Mouse (Mus musculus): ENCODE results near the gene Zfp414. TPM values are rescaled to one million over a fixed set of nuclear protein-coding genes. Genes with fewer than 3 reads are reported as not detected.

Gene Zfp414
- polyA plus RNA-seq, 1 experiment from 2014 or later, result 16.9 TPM

DNA sequence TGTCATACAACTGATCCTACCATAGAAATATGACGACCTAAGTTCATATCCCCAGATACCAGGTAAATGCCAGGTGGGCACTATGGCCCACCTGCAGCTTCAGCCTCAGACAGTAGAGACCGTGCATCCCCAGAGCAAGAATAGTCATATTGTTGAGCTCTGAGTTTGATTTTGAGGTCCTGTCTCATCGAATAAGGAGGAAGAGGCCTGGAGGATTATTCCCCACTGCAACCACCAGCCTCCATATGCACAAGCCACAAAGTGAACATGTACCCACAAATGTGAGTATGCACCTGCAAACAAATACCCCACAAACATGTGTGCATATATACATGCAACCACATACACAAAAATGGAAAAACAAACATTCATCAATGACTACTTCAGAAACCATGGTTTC, 1.6 kb upstream of the Zfp414 start:
- Histone ChIP-seq H3K4me1 (replicated peaks) (peaks cover 30% of the 10 kb centered on the region), H3K27ac (replicated peaks) (no peak overlapping the region)

DNA sequence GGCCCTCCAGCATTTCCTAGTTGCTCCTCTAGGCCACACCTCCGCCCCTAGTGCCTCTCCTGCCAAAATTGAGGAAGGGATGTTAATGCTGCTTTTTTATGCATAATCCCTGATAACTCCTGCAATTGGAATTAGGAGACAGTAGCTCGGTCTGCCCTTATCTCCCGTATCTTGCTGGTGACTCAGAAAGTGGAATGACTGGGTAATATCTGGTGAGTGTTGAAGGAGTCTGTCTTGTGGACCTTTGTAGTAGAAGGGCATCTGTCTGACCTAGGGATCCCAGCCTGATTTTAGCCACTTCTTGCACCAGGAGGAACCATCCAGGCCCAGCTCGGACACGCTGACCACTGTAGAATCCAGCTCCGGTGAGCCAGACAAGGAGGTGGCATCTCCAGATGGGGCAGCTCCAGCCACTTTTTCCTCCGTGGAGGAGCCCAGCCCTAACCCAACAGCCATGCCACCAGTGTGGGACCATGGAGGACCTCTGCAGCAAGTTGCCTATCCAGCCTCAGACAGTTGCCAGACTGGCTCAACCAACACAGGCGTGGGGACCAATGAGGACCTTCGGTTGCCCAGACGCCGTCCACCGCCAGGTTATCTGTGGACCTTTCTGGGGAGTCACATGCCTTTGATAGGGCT, 716 bp downstream of the Zfp414 start:
- Histone ChIP-seq H3K9ac (peak overlapping the region; percentile 78), H3K9me3 (replicated peaks) (no peaks in the 10 kb centered on the region), H3K4me3 (replicated peaks) (peak overlapping the region; percentile 80), H3K27ac (replicated peaks) (peak overlapping the region; percentile 98), H3K4me1 (replicated peaks) (peaks cover 30% of the 10 kb centered on the region), H3K27me3 (no peaks in the 10 kb centered on the region), H3K36me3 (replicated peaks) (peaks cover 28% of the 10 kb centered on the region), H3K4me2 (peak overlapping the region; percentile 93)
- WGBS (ENCODE audit: insufficient replicate concordance), result 54% methylated on average over 12 of the region's 12 CpGs
- peak; percentile 59 for ATAC-seq (ENCODE audit: insufficient read depth)

More for the DNA sequence above, 1.6 kb upstream of the Zfp414 start:
- H3K9me3 ChIP-seq (replicated peaks), result no peaks in the 10 kb centered on the region
- no peaks in the 10 kb centered on the region for H3K27me3 ChIP-seq
- H3K4me2 ChIP-seq, result no peak overlapping the region
- no peak overlapping the region for H3K4me3 ChIP-seq (replicated peaks)
- H3K9ac ChIP-seq, result no peak overlapping the region
- H3K36me3 ChIP-seq (replicated peaks), result peaks cover 20% of the 10 kb centered on the region
- no peak for ATAC-seq (ENCODE audit: insufficient read depth)
- 74% methylated on average over 3 of the region's 3 CpGs for WGBS (ENCODE audit: insufficient replicate concordance)

DNA sequence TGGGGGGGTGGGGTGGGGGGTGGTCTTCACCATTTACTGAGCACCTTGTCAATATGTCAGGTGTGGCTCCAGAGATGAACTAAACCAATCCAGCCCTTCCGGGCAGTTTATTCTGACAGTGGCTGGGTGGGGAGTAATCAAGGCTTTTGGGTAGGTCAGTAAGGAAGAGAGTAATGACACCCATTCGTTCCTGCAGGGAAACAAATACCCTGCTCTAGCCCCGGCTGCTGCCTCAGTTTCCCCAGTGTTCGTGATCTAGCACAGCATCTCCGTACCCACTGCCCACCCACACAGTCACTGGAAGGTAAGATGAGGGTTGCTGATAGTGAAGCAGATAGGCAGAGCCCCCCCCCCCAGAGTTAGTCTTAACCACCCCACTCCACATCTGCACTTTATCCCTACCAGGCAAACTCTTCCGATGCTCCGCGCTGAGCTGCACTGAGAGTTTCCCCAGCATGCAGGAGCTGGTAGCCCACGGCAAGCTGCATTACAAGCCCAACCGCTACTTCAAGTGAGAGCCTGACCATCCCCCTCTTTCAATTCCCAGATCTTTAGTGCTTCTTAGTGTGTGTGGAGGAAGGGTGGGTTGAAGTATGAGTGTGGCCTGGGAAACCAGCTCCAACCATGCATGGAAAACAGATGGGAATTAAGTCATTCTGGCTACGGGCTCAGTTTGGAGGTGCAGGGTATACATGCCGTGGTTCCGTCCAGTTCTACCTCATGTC, 1.4 kb downstream of the Zfp414 start:
- H3K9ac ChIP-seq, result peak overlapping the region; percentile 78
- peaks cover 30% of the 10 kb centered on the region for H3K4me1 ChIP-seq (replicated peaks)
- 87% methylated on average over 13 of the region's 13 CpGs for WGBS (ENCODE audit: insufficient replicate concordance)
- peak overlapping the region; percentile 80 for H3K4me3 ChIP-seq (replicated peaks)
- peak overlapping the region; percentile 93 for H3K4me2 ChIP-seq
- H3K9me3 ChIP-seq (replicated peaks), result no peaks in the 10 kb centered on the region
- no peaks in the 10 kb centered on the region for H3K27me3 ChIP-seq
- peaks cover 28% of the 10 kb centered on the region for H3K36me3 ChIP-seq (replicated peaks)
- H3K27ac ChIP-seq (replicated peaks), result peak overlapping the region; percentile 98; the same call in 1 of the 2 replicates
- ATAC-seq (ENCODE audit: insufficient read depth), result no peak

DNA sequence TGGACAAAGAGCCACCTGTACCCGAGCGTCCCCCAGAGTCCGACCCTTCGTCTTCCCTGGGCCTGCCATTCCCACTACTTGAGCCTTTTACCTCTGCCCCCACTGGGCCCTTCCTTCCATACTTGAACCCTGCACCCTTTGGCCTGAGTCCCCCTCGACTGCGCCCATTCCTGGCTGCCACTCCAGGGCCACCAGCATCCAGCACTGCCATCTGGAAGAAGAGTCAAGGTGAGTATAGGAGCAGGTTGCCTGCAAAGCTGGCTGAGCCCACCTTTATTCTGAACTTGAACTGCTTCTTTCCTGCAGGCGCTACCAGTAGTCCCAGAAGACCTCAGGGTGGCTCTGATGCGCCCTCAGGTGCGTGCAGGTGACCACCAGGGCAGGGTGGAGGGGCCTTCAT, 2.3 kb downstream of the Zfp414 start:
- no peaks in the 10 kb centered on the region for H3K9me3 ChIP-seq (replicated peaks)
- H3K9ac ChIP-seq, result no peak overlapping the region
- peaks cover 28% of the 10 kb centered on the region for H3K36me3 ChIP-seq (replicated peaks)
- H3K27me3 ChIP-seq, result no peaks in the 10 kb centered on the region
- no peak overlapping the region for H3K27ac ChIP-seq (replicated peaks)
- no peak for ATAC-seq (ENCODE audit: insufficient read depth)
- WGBS (ENCODE audit: insufficient replicate concordance), result 90% methylated on average over 9 of the region's 9 CpGs
- H3K4me2 ChIP-seq, result no peak overlapping the region
- H3K4me3 ChIP-seq (replicated peaks), result no peak overlapping the region
- peaks cover 30% of the 10 kb centered on the region for H3K4me1 ChIP-seq (replicated peaks)

DNA sequence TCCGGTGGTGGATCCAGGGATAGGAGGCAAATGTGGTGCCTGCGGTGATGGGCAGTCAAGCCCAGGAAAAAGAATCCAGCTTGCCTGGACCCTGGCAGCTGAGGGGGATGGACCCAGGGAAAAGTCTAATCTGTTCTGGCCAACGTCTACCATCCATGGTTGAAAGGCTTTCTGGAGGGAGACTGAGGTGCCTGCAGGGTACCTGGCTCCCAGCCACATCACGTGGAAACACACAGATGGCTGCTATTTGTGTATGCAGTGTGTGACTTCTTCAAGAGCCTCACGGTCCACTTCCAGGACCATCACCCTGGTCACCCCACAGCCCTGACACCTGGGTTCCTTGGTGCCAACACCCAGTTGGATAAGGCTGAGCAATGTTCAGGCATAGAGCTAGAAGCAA, 2.9 kb downstream of the Zfp414 start:
- no peaks in the 10 kb centered on the region for H3K27me3 ChIP-seq
- H3K27ac ChIP-seq (replicated peaks), result no peak overlapping the region
- peaks cover 30% of the 10 kb centered on the region for H3K4me1 ChIP-seq (replicated peaks)
- no peak overlapping the region for H3K4me3 ChIP-seq (replicated peaks)
- 81% methylated on average over 5 of the region's 5 CpGs for WGBS (ENCODE audit: insufficient replicate concordance)
- peaks cover 28% of the 10 kb centered on the region for H3K36me3 ChIP-seq (replicated peaks)
- H3K4me2 ChIP-seq, result no peak overlapping the region
- ATAC-seq (ENCODE audit: insufficient read depth), result no peak
- no peak overlapping the region for H3K9ac ChIP-seq
- H3K9me3 ChIP-seq (replicated peaks), result no peaks in the 10 kb centered on the region

DNA sequence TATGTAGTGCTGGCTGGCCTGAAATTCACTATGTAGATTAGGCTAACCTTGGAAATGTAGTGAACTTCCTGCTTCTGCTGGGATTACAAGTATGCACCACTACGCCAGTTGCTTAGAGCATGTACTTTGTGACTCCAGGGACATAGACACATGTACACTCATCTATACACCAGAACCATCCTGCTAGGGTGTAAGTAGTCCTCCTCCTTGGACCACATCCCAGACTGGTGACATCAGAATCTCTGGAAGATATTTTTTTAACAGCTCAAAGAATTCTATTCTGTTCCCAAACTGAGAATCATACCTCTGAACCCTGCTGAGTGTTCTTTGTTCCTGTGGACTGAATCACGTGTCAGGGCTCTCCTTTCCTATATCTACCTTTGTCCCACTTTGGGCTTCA, 8.1 kb downstream of the Zfp414 start:
- no peak for ATAC-seq (ENCODE audit: insufficient read depth)
- 78% methylated on average over 2 of the region's 2 CpGs for WGBS (ENCODE audit: insufficient replicate concordance)

DNA sequence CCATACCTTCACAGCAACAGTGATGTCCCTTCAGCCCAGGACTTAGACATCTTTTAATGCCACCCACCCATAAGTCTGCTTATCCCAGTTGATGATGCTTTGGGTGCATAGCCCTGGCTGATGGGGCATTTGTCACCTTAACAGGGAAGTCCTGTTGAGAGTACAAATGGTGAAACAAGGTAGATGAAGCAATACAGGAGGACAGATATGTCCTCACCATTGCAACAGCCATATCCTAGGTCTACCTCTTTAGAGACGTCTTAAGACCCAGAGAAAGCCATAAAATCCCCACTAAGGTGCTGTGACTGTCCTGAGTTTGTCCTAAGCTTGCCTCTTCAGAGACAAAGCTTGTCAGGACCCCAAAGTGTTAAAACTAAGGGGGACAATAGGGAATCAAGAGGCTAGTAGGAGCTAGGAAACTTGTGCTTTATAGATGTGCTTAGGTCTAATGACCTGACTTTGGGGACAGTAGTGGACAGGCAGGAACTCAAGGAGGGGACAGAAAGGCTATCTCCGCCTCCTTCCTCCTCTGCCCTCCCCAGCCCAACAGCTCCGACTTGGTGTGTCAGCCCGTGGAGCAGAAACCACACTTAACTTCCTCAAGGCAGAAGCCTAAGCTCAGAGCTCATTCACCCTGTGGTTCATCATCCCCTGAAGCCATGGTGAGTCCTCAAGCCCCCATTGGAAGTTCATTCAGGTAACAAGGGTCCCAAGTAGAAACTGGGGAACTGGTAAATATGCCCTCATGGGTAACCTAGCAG, 8.8 kb downstream of the Zfp414 start, which contains the start of gene Pram1:
TSS of gene Pram1 (plus strand) at position 541 of the 761 bp plus-strand sequence.
- 35% methylated on average over 4 of the region's 4 CpGs for WGBS (ENCODE audit: insufficient replicate concordance)
- peak within 1 kb of the TSS; percentile 24 for H3K4me3 ChIP-seq (replicated peaks)
- peak within 1 kb of the TSS; percentile 11; the same call in 1 of the 2 replicates for H3K4me2 ChIP-seq
- no peak within 1 kb of the TSS for H3K9ac ChIP-seq
- no peaks in the 10 kb centered on the region for H3K9me3 ChIP-seq (replicated peaks)
- H3K27me3 ChIP-seq, result no peaks in the 10 kb centered on the region
- peaks cover 21% of the 10 kb centered on the region for H3K4me1 ChIP-seq (replicated peaks)
- H3K27ac ChIP-seq (replicated peaks), result peak within 1 kb of the TSS; percentile 15
- peaks cover 13% of the 10 kb centered on the region for H3K36me3 ChIP-seq (replicated peaks)
- no peak for ATAC-seq (ENCODE audit: insufficient read depth)

More for the DNA sequence above, 8.1 kb downstream of the Zfp414 start:
- H3K9me3 ChIP-seq (replicated peaks), result no peaks in the 10 kb centered on the region
- H3K4me2 ChIP-seq, result no peak overlapping the region
- H3K27me3 ChIP-seq, result no peaks in the 10 kb centered on the region
- peak overlapping the region; percentile 15; the same call in 1 of the 2 replicates for H3K27ac ChIP-seq (replicated peaks)
- H3K9ac ChIP-seq, result no peak overlapping the region
- H3K4me1 ChIP-seq (replicated peaks), result peaks cover 21% of the 10 kb centered on the region
- H3K36me3 ChIP-seq (replicated peaks), result peaks cover 13% of the 10 kb centered on the region
- no peak overlapping the region for H3K4me3 ChIP-seq (replicated peaks)

DNA sequence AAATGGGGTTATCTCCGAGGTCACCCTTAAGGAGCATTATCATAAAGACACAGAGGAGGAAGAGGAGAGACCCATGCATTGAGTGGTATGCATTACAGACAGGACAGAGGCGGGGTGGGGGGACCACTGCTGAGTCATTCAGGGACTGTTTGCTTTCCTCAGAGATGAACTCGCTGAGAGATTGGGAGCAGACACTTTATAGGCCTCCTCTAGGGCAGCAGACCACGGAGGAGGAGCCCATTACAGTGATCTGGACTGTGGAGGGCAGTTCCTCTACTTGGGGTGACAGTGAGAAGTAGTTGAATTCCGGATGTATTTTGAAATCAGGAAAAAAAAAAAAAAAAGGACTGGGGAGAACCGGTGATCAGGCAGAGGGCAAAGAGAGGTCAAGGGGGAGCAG, 10.9 kb downstream of the Zfp414 start:
- Histone ChIP-seq H3K4me3 (replicated peaks) (no peak overlapping the region), H3K4me2 (no peak overlapping the region; the same call in 1 of the 2 replicates), H3K9ac (no peak overlapping the region), H3K4me1 (replicated peaks) (peaks cover 21% of the 10 kb centered on the region), H3K36me3 (replicated peaks) (peaks cover 30% of the 10 kb centered on the region), H3K27ac (replicated peaks) (0 out of 2 replicates have a peak overlapping the region, but pooled peaks have one; percentile 19), H3K9me3 (replicated peaks) (no peaks in the 10 kb centered on the region), H3K27me3 (no peaks in the 10 kb centered on the region)
- peak; percentile 65 for ATAC-seq (ENCODE audit: insufficient read depth)
- WGBS (ENCODE audit: insufficient replicate concordance), result 7% methylated on average over 6 of the region's 6 CpGs

DNA sequence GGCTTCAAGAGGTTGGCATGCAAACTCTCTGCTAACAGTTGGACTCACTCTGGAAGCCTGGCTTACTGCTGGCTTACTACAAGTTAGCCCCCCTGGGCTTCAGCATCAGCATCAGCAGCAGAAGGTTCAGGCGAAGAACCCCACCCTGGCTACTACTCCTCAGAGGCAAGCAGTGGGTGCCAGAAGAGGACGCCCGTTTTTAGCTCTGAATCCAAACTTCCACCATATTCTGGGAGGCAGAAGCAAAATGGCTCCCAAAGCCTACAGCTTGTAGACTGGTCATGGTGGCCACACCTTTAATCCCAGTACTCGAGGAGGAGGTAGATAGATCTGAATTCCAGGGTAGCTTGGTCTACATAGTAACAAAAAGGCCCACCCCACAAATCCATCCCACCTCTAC, 15.2 kb downstream of the Zfp414 start:
- no peak overlapping the region for H3K4me3 ChIP-seq (replicated peaks)
- H3K27me3 ChIP-seq, result no peaks in the 10 kb centered on the region
- peaks cover 73% of the 10 kb centered on the region for H3K36me3 ChIP-seq (replicated peaks)
- no peak overlapping the region for H3K4me2 ChIP-seq
- no peaks in the 10 kb centered on the region for H3K9me3 ChIP-seq (replicated peaks)
- 71% methylated on average over 4 of the region's 4 CpGs for WGBS (ENCODE audit: insufficient replicate concordance)
- H3K4me1 ChIP-seq (replicated peaks), result peaks cover 21% of the 10 kb centered on the region
- no peak overlapping the region for H3K27ac ChIP-seq (replicated peaks)
- no peak for ATAC-seq (ENCODE audit: insufficient read depth)
- H3K9ac ChIP-seq, result no peak overlapping the region

DNA sequence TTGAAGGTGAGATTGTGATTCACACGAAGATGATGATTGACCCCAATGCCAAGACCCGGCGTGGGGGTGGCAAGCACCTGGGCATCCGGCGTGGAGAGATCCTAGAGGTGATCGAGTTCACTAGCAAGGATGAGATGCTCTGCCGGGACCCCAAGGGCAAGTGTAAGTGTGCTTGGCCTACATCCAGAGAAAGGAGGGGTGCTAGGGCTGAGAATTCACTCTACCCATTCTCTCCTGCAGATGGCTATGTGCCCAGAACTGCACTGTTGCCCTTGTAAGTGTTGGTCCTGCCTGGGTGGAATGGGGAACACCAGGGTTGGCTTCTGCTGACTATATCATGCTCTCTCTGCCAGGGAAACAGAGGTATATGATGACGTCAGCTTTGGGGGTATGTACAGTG, 16.2 kb downstream of the Zfp414 start:
- Histone ChIP-seq H3K36me3 (replicated peaks) (peaks cover 83% of the 10 kb centered on the region), H3K4me1 (replicated peaks) (peaks cover 15% of the 10 kb centered on the region), H3K27me3 (no peaks in the 10 kb centered on the region), H3K27ac (replicated peaks) (no peak overlapping the region), H3K4me2 (no peak overlapping the region), H3K9ac (no peak overlapping the region), H3K9me3 (replicated peaks) (no peaks in the 10 kb centered on the region), H3K4me3 (replicated peaks) (no peak overlapping the region)
- 94% methylated on average over 8 of the region's 8 CpGs for WGBS (ENCODE audit: insufficient replicate concordance)
- no peak for ATAC-seq (ENCODE audit: insufficient read depth)
